Mouse (Mus musculus): ENCODE measurements around the gene Wwox. TPM values are rescaled to one million over a fixed set of nuclear protein-coding genes. Genes with fewer than 3 reads are reported as not detected.
A peak's percentile ranks its signal among the peaks of the same experiment; 100 is the strongest.

Gene Wwox
- polyA plus RNA-seq, 1 experiment from 2014 or later: 9.0 TPM

DNA sequence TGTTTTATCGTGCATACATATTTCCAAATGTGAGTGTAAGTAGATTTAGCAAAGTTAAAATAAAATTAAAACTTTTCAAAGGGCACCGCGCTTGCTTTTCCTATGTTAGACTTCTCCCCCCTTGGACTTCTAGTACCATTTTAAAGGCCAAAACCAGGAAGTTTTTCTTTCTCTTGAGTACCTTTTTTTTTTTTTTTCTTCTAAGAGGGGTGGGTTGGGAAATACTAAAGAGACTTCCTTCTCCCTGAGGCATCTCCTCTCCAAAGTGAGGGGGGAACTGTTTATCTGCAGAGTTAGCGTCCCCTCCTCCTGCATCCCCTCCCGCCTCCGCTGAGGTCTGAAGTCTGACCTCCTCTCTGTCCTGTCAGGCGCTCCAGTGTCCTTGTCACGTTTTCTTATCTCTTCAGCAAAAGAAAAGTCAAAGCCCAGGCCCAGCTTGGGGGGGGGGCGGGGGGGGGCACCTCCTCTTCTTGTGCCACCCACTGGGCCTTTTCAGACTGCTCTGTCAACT lies 437.3 kb downstream of the Wwox start:
- H3K4me3 ChIP-seq: no peak overlapping the region
- H3K4me1 ChIP-seq: peaks cover 59% of the 10 kb centered on the region
- H3K9ac ChIP-seq: no peak overlapping the region
- no peak for ATAC-seq (ENCODE audit: extremely low read depth, insufficient number of reproducible peaks, low FRiP score, low TSS enrichment)
- peak overlapping the region; percentile 67 for H3K27ac ChIP-seq (replicated peaks)
- H3K36me3 ChIP-seq: no peaks in the 10 kb centered on the region
- H3K4me2 ChIP-seq: peak overlapping the region; percentile 53
- 17% methylated on average over 9 of the region's 9 CpGs for WGBS
- 0 out of 2 replicates have a peak, but pooled peaks cover 3% of the 10 kb centered on the region for H3K27me3 ChIP-seq (replicated peaks)
- H3K9me3 ChIP-seq: no peaks in the 10 kb centered on the region

DNA sequence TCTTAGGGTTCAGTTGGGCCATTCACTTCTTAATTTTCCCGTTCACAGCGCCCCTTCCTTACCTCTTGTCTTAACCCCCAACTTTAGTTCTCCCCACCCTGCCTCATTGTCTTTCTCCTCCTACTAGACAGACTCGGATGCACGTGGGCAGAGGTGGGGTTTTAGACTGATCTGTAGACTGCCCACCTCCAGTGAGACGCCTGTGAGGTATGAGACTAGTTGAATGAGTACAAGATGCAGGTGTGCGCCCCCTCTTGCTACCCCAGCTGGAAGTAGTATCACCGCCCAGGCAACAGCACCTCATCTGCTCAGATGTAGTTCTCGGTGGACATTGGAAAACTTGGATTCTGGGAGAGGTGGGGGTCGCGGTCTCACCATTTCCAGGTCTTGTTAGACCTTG lies 437.8 kb downstream of the Wwox start:
- Histone ChIP-seq H3K4me3 (no peak overlapping the region), H3K9me3 (no peaks in the 10 kb centered on the region), H3K36me3 (no peaks in the 10 kb centered on the region), H3K27me3 (replicated peaks) (0 out of 2 replicates have a peak, but pooled peaks cover 3% of the 10 kb centered on the region), H3K4me1 (peaks cover 63% of the 10 kb centered on the region), H3K4me2 (peak overlapping the region; percentile 53), H3K9ac (no peak overlapping the region), H3K27ac (replicated peaks) (0 out of 2 replicates have a peak overlapping the region, but pooled peaks have one; percentile 44)
- WGBS: 60% methylated on average over 10 of the region's 10 CpGs
- ATAC-seq (ENCODE audit: extremely low read depth, insufficient number of reproducible peaks, low FRiP score, low TSS enrichment): no peak

DNA sequence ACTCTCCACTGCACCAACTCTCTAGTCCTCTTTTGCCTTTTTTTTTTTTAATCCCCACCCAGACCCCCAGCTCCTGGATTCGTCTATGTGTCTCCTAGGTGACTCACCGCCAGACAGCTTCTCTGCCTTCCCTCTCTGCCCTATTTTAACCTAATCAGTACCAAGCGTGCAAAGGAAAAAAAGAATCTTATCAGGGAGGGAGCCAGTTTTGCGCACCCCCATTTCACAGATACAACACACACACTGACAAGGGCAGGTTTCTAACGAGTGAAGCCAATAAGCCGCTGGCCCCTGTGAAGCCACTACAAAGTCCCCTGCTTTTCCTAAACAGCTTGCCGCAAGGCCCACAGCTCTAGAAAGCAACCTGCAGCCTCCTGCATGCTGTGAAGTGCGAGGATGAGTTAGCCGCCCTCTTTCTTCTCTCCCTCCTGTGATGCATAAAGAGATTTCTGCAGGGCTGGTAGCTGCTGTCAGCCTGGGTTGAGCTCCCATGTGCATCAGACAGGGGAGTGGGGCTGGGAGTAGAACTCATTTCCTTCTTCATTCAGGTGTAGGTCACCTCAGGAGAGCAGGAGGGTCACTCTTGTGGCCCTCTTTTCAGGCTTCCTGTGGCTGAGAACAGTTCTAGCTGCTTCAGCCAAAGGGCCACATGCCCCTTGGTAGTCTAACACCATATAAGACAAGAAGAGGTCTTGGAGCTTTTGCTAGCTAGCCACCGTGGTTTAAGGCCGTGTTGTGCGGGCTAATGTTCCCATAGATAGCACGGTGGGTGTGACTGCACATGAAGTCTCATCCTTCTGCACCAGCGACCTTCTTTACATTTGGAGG lies 439.2 kb downstream of the Wwox start:
- H3K27ac ChIP-seq (replicated peaks): no peak overlapping the region
- no peaks in the 10 kb centered on the region for H3K36me3 ChIP-seq
- no peak overlapping the region for H3K4me2 ChIP-seq
- no peak for ATAC-seq (ENCODE audit: extremely low read depth, insufficient number of reproducible peaks, low FRiP score, low TSS enrichment)
- H3K27me3 ChIP-seq (replicated peaks): 0 out of 2 replicates have a peak, but pooled peaks cover 3% of the 10 kb centered on the region
- H3K9ac ChIP-seq: no peak overlapping the region
- peaks cover 69% of the 10 kb centered on the region for H3K4me1 ChIP-seq
- 55% methylated on average over 14 of the region's 14 CpGs for WGBS
- H3K9me3 ChIP-seq: no peaks in the 10 kb centered on the region
- H3K4me3 ChIP-seq: no peak overlapping the region

DNA sequence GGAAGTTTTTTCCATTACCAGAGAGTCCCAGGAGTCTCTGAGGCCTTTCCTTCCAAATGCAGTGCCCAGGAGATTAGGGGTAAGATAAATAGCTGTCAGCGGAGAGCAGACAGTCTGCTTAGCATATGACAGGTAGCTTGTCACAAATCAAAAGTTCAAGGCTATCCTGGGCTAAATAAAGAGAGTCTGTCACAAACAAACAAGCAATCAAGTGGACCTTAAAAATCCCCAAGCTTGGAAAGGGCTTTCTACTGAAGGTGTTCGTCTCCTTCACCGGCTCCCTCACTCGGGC lies 439.8 kb downstream of the Wwox start:
- H3K36me3 ChIP-seq: no peaks in the 10 kb centered on the region
- no peak overlapping the region for H3K4me2 ChIP-seq
- peaks cover 72% of the 10 kb centered on the region for H3K4me1 ChIP-seq
- H3K9me3 ChIP-seq: no peaks in the 10 kb centered on the region
- 0 out of 2 replicates have a peak, but pooled peaks cover 3% of the 10 kb centered on the region for H3K27me3 ChIP-seq (replicated peaks)
- no peak overlapping the region for H3K4me3 ChIP-seq
- H3K9ac ChIP-seq: no peak overlapping the region
- no peak for ATAC-seq (ENCODE audit: extremely low read depth, insufficient number of reproducible peaks, low FRiP score, low TSS enrichment)
- 57% methylated on average over 4 of the region's 4 CpGs for WGBS
- H3K27ac ChIP-seq (replicated peaks): no peak overlapping the region

DNA sequence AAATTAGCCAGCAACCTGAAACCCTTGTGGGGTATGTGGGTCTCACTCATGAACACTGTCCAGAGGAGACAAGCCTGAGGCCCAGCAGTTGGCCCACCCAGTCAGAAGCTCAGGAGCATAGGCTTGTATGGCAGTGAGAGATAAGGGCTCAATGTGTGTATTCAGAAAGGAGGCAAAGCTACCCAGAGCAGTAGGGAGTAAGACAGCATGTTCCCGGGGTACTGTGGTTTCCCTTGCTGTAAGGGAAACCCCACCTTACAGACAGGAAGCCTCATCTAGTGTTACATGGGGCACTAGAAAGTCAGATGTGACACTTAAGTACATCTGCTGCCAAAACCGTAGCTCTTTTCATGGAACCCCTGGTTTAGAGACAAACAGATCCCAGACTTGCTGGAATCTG lies 440.2 kb downstream of the Wwox start:
- no peak for ATAC-seq (ENCODE audit: extremely low read depth, insufficient number of reproducible peaks, low FRiP score, low TSS enrichment)
- Histone ChIP-seq H3K4me3 (no peak overlapping the region), H3K4me1 (peaks cover 73% of the 10 kb centered on the region), H3K9me3 (no peaks in the 10 kb centered on the region), H3K27me3 (replicated peaks) (0 out of 2 replicates have a peak, but pooled peaks cover 3% of the 10 kb centered on the region), H3K27ac (replicated peaks) (no peak overlapping the region), H3K9ac (no peak overlapping the region), H3K4me2 (no peak overlapping the region), H3K36me3 (no peaks in the 10 kb centered on the region)
- 26% methylated on average over 2 of the region's 2 CpGs for WGBS

DNA sequence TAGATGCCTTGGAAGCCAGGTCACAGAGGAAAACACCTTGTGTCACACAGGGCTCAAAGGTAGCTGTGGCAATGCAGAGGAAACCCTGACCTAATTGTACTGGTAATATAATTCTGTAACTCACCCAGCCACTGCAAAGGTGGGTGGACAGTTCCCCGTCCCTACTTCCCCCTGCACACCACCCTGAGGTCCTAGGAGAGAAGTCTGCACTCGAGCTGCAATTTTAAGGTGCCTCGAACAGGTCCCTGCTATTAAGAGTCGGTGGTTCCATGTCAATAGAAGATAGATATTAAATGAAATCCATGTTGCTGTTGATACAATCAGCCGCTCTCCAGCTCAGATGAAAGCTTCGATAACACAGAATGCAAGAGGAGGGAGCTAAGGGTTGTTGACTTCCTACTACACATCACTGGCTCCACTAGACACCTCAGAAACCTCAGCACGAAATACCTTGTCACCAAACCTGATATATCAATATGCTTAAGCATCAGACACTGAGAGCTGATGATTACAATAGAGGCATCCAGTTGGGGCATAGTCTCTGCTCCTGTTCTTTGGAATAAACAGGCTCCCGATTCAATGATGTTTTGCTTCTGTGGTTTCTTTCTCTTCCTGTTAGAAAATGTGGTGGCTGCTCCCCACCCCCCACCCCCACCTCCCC lies 441.1 kb downstream of the Wwox start:
- ATAC-seq (ENCODE audit: extremely low read depth, insufficient number of reproducible peaks, low FRiP score, low TSS enrichment): no peak
- H3K27me3 ChIP-seq (replicated peaks): 0 out of 2 replicates have a peak, but pooled peaks cover 3% of the 10 kb centered on the region
- no peak overlapping the region for H3K4me2 ChIP-seq
- WGBS: 70% methylated on average over 8 of the region's 8 CpGs
- no peaks in the 10 kb centered on the region for H3K9me3 ChIP-seq
- peaks cover 83% of the 10 kb centered on the region for H3K4me1 ChIP-seq
- H3K36me3 ChIP-seq: no peaks in the 10 kb centered on the region
- H3K9ac ChIP-seq: no peak overlapping the region
- no peak overlapping the region for H3K4me3 ChIP-seq
- no peak overlapping the region for H3K27ac ChIP-seq (replicated peaks)

DNA sequence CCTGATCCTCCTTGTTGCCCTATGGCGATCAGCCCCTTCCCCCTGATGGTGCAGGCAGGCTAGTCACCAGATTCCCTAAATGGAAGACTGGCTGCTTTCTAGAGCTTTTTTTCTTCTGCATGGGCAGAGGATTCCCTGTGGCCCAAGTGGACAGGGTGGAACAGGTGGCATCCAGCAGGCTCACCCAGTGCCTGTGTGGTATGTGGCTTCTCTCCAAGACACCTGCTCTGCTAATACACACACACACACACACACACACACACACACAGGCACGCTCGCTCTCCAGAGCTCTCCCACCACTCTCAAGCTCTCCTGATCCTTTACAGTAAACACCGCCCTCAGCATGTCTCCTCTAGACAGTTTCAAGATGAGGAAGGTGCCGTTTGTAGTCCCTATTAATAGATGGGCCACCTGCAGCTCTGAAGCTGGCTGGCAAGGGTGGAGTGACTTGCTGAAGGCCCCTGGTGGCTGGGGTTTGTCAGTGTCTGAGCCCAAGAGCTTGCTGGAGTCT lies 442.5 kb downstream of the Wwox start:
- 34% methylated on average over 5 of the region's 5 CpGs for WGBS
- Histone ChIP-seq H3K27ac (replicated peaks) (0 out of 2 replicates have a peak overlapping the region, but pooled peaks have one; percentile 25), H3K9me3 (no peaks in the 10 kb centered on the region), H3K36me3 (no peaks in the 10 kb centered on the region), H3K4me3 (no peak overlapping the region), H3K9ac (no peak overlapping the region), H3K27me3 (replicated peaks) (0 out of 2 replicates have a peak, but pooled peaks cover 3% of the 10 kb centered on the region), H3K4me1 (peaks cover 72% of the 10 kb centered on the region), H3K4me2 (peak overlapping the region; percentile 14; the same call in 1 of the 2 replicates)
- ATAC-seq (ENCODE audit: extremely low read depth, insufficient number of reproducible peaks, low FRiP score, low TSS enrichment): no peak

DNA sequence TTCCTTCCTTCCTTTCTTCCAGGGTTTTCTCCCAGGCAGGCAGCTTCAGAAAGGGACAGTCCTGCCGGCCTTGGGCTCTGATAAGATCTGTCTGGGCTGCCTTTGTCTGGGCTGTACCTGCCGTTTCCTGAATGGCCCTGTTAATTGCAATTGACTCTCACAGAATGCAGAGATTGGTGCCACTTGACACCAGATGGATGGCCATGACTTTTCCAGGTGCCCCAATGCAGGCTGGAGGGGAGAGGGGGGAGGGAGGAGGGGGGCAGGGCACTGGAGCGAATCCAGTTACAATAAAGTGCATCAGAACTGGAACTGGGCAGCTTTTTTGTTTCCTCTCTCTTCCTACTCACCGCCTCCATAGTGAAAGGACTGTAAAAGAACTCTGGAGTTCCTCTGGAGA lies 443.0 kb downstream of the Wwox start:
- Histone ChIP-seq H3K27me3 (replicated peaks) (0 out of 2 replicates have a peak, but pooled peaks cover 3% of the 10 kb centered on the region), H3K9me3 (no peaks in the 10 kb centered on the region), H3K4me3 (no peak overlapping the region), H3K36me3 (no peaks in the 10 kb centered on the region), H3K27ac (replicated peaks) (peak overlapping the region; percentile 34; the same call in 1 of the 2 replicates), H3K4me1 (peaks cover 67% of the 10 kb centered on the region), H3K4me2 (peak overlapping the region; percentile 14; the same call in 1 of the 2 replicates), H3K9ac (no peak overlapping the region)
- ATAC-seq (ENCODE audit: extremely low read depth, insufficient number of reproducible peaks, low FRiP score, low TSS enrichment): no peak
- WGBS: 40% methylated on average over 4 of the region's 4 CpGs

DNA sequence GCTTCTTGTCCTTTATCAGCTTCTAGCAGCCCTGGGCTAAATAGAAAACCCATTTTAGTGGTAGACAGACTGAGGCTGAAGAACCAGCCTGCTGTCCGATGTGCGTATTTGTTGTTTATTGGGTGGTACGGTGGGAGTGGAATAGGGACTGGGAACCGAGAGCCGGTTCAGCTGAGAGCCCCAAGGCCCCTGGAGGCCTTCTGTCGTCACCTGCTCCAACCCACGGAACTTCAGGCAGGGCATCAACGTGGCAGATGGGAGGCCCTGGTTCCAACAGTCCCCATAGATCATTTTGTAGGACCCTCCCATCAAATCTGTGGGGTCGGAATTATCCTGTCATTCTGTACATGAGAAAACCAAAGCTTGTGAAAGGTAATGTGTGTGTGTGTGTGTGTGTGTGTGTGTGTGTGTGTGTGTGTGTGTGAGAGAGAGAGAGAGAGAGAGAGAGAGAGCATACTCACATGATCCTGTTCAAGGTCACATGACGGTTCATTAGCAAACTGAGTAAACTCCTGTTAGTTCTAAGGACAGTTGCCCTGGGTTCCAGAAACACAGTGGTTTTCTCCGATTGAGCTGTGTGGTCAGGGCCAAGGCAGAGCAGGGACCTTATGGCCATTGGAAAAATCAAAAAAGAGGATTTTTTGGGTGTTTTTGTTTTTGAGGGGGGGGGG lies 443.6 kb downstream of the Wwox start:
- H3K27me3 ChIP-seq (replicated peaks): 0 out of 2 replicates have a peak, but pooled peaks cover under 1% of the 10 kb centered on the region
- no peak overlapping the region for H3K9ac ChIP-seq
- ATAC-seq (ENCODE audit: extremely low read depth, insufficient number of reproducible peaks, low FRiP score, low TSS enrichment): no peak
- no peaks in the 10 kb centered on the region for H3K9me3 ChIP-seq
- H3K27ac ChIP-seq (replicated peaks): peak overlapping the region; percentile 34; the same call in 1 of the 2 replicates
- H3K36me3 ChIP-seq: no peaks in the 10 kb centered on the region
- no peak overlapping the region for H3K4me2 ChIP-seq
- peaks cover 61% of the 10 kb centered on the region for H3K4me1 ChIP-seq
- no peak overlapping the region for H3K4me3 ChIP-seq
- WGBS: 72% methylated on average over 11 of the region's 11 CpGs

DNA sequence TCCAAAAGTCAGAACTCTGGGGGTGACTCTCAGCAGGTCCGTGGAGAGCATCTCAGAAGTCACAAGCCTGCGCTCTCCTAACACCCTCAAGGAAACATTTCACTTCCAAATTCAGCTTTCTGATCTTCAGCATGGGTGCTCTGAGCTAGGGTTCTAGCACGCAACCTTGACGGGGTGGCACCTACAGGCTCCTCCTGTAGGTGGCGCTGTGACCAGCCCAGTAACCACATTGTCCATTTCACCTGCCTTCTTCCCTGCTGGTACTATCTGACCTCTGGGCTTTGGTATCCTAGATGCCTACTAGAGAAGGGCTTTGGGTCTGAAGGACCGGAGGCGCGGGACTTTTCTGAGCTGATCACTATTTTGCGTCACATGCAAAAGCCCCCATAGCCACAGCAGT lies 444.5 kb downstream of the Wwox start:
- H3K36me3 ChIP-seq: no peaks in the 10 kb centered on the region
- WGBS: 76% methylated on average over 9 of the region's 9 CpGs
- H3K9ac ChIP-seq: no peak overlapping the region
- H3K9me3 ChIP-seq: no peaks in the 10 kb centered on the region
- H3K4me3 ChIP-seq: no peak overlapping the region
- no peak for ATAC-seq (ENCODE audit: extremely low read depth, insufficient number of reproducible peaks, low FRiP score, low TSS enrichment)
- H3K27ac ChIP-seq (replicated peaks): no peak overlapping the region
- no peak overlapping the region for H3K4me2 ChIP-seq
- peaks cover 53% of the 10 kb centered on the region for H3K4me1 ChIP-seq
- H3K27me3 ChIP-seq (replicated peaks): no peaks in the 10 kb centered on the region

Data from heart, embryonic 13.5 days (tissue).